Mouse (Mus musculus) brain, embryonic 14.5 days (tissue): ENCODE data around the gene Ifna2. TPM values are rescaled to one million over a fixed set of nuclear protein-coding genes. Genes with fewer than 3 reads are reported as not detected.

Experiments used
- DNase-seq: peaks from one replicate; pipeline ENCODE4 v3.0.0-alpha.2; 2011; ENCODE audit warnings: low read depth
- CTCF ChIP-seq: fragments of 200-500 bp; IDR thresholded peaks from 2 replicates; pipeline ENCODE4 v1.5.1; 2012; ENCODE audit warnings: inconsistent platforms, mild to moderate bottlenecking, moderate library complexity, borderline replicate concordance; ENCODE audit not compliant: insufficient read depth, insufficient read length; ENCODE audit errors: extremely low read depth
- POLR2A ChIP-seq: fragments of 200-500 bp; IDR thresholded peaks from 2 replicates; pipeline ENCODE4 v1.6.1; 2012; ENCODE audit warnings: mild to moderate bottlenecking, inconsistent platforms, borderline replicate concordance; ENCODE audit not compliant: poor library complexity, insufficient read depth, insufficient read length, severe bottlenecking; ENCODE audit errors: extremely low read depth
- polyA plus RNA-seq: library from polyadenylated mRNA; depleted of rRNA; stranded (reverse); fragments of >200 nt; gene quantifications from 2 replicates; pipeline ENCODE4 v1.2.3, GENCODE M21; 2012; rRNA removed

The Ifna2 gene
- polyA plus RNA-seq, result not detected in 2 replicates

DNA sequence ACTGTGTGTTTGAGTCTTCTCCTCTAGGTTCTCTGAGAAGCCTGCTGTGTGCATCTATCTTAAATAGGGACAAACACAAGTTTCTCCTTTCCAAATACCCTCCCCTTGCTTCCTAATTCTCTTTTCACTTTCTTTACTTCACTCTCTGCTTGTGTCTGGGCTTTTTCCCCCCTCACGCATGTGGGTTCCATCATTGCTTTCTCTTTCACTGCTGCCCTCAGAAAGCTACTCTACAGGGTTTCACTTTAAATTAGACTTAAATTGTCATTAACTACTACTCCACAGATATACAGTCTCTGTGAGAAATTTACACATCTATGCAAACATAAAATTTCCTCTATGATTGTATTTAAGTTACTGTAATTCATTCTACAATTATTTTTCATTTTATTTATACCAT is at the start of gene Ifna2:
Ifna2 (minus strand) TSS at position 101 of the 400 bp plus-strand sequence.
- TF ChIP-seq POLR2A, result no peak
- TF ChIP-seq CTCF, result no peak
- no peak for DNase-seq

DNA sequence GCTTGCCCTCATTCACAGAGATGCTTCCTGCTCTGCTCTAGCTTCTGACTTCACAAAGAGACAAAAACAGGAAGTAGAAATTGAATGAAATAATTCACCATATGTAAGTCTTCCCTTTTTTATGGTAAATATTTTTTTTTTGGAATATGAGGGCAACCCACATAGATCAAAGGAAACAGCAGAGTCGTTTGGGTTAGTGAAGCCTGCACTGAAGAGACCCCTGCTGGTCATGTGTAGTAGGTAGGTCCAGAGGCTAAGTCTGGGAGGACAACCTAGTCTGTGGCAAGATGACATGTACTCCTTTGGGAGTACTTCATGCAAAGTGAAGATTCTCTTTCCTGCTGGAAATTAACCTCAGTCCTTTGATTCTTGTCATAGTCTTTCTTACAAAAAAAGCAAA is 43.6 kb upstream of the Ifna2 start:
- peak; percentile 40 for DNase-seq
- no peak for TF ChIP-seq POLR2A
- TF ChIP-seq CTCF, result peak; percentile 49; the same call in 1 of the 2 replicates

DNA sequence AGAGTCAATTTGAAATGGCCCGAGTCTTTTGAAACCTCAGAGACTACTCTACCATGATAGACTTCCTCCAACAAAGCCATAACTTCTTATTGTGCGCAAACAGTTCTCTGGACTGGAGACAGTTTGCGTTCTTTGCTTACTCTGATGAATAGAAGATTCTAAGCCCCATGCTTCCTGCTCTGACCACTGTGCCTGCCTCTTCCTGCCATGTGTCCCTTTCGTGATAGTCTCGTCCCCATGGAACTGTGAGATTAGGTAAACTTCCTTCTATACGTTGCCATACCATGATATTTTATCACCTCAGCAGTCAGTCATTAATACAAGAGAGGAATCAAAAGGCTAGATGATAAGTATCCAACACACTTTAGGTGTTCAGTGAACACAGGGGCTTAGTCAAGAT is 43.0 kb upstream of the Ifna2 start:
- no peak for DNase-seq
- no peak for TF ChIP-seq POLR2A
- TF ChIP-seq CTCF, result no peak

DNA sequence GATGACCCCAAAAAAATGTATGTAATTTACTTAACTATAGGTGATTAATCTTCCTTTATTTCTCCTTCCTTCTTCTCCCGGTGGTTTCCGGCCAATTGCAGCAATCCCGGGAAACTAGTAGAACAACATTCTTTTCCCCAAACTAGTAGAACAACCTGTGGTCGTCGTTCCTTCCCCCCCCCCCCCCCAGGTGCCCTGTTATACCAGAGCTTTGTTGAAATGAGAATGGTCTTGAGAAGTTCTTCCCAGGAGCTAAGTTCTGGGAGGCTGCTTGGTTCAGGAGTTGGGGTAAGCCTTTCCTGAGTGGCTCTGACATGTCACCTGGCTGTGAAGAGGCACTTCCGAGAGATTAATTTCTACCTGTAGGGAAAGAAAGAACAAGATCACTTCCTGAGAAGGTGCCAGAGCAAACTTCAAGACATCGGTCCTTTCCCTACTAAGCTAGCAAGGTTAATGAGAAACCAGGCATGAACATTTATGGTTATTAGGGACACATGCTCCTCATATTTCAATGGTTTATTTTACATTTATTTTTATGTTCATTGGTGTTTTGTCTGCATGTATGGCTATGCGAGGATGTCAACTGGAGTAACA is 39.9 kb upstream of the Ifna2 start:
- TF ChIP-seq CTCF (no peak), POLR2A (no peak)
- no peak for DNase-seq

DNA sequence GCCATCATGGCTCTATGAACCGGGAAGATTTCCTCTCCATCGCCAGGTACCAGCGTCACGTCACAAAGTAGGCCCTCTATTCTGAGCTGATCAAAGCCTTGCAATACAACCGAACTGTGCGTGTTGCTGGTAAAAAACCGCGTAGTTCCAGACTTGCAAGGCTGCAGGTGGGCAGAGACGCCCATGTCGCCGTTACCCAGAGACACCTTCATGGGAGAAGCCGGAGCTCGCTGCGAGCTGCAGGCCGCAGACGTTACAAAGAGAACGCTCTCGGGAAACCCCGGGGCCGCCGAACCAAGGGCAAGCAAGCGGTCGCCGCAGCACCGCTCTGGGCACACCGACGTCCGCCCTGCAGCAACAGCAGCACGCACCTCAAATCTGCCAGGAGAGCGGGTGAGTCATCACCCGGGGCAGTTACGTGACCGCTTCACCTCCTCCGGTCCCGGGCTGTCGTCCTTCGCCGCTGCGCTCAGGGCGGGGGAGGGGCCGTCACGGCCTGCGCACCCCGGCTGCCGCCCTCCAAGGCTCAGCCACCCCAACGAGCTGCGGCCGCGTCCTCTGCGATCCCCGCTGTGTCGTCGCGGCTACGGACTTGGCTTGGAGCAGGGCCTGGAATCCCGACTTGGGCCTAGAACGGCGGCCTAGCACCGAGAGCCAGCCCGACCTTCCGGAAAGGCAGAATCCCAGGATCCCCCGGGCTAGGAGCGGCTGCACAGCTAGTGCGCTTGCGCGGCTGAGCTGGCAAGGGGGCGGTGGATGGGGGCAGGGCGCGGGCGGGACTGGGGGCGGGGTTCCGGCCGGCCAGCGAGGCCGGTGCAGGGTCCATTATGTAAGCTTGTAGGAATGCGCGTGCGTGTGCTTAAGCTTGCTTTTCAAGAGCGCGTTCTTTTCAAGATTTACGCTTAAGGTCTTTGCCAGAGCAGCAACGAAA is 38.3 kb upstream of the Ifna2 start, which contains the start of the genes Gm26566 and Klhl9:
Gm26566 (plus strand) TSS at position 15 of the 931 bp plus-strand sequence.
Klhl9 (minus strand) TSS at position 675 of the 931 bp plus-strand sequence.
- TF ChIP-seq CTCF (no peak), POLR2A (peak; percentile 65; the same call in 1 of the 2 replicates)
- peak; percentile 98 for DNase-seq

DNA sequence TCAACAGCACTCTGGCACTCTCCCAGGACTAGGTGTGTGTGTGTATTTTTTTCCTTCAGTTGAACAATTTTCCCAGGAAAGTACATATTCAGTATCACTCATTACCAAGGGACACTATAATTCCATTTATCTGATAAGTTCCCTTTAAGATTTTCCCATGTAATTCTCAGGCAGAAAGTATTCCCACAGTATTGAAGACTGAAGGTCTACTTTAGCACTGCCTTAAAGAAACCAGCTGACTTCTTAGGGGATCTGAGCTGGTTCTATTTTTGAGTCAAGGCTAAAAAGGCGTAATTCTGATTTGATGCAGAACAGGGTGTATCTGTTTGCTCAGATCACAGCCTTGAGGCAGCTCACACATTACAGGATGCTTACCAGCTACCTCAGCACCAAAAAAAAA is 35.0 kb upstream of the Ifna2 start:
- DNase-seq, result no peak
- TF ChIP-seq POLR2A, result no peak
- TF ChIP-seq CTCF, result no peak

DNA sequence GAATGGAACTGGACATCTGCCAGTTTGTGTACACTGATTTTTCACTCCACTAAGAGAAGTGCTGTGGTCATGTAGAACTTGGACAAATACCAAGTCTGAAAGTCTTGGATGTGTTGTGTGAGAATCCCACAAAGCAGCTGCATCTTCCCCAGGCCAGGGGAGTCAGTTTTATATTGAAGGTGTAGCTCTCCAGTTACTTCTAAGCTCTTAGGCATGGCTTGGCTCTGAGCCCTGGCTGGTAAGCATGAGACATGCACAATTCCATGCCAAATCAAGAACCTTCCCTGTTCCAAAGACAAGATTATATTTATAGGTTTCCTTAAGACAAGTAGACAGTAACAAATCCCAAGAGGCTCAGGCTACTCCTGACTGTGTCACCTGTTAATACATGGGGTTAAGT is 31.3 kb upstream of the Ifna2 start:
- TF ChIP-seq POLR2A (no peak), CTCF (no peak)
- peak; percentile 29 for DNase-seq

DNA sequence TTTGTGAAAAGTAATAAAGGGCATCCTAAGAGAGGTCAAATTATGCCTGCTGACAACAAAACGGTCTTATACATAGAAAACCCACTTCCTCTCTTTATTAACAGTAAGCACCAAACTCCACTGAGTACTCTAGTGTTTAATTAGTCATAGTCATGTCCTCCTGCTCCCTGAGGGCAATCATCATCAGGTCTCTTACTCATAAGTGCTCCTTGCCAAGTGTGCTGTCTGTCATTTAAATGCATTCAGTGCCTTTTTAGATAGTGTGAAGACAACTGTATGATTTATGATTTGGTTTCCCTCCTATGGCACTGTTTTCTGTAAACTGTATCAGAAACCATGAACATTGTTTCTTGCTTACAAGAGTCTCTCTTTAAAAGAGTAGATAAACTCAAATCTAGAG is 30.6 kb upstream of the Ifna2 start:
- TF ChIP-seq POLR2A (no peak), CTCF (no peak)
- no peak for DNase-seq

DNA sequence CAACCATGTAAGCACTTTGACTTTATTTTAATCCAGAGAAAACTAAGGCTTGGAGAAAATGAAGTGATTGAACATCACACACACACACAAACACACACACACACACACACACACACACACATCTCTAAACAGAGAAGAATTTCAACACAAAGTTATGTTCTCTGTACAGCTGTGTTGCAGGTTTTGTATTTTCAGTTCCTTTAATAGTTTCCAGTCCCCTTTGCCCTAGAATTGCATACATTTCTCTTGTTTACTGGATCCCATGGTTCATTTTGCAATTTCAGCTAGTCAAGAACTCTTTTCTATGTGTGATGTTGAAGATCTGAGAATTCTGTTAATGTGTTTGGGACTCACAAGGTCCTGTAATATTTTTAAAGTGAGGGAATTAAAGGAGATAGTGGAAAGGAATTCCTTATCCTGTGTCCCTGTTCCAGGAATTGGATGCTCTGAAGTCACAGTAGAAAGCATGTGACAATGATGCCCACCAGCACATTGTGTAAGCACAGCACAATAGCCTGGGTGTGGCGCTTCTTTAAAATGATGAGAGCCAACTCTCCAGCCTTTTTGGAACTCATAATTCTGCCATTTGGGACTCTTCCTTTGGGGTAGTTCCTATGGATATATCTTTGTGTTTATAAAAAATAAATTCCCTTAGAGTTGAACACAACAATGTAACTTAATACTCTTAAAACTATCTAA is 23.6 kb upstream of the Ifna2 start:
- no peak for DNase-seq
- TF ChIP-seq POLR2A, result no peak
- no peak for TF ChIP-seq CTCF

DNA sequence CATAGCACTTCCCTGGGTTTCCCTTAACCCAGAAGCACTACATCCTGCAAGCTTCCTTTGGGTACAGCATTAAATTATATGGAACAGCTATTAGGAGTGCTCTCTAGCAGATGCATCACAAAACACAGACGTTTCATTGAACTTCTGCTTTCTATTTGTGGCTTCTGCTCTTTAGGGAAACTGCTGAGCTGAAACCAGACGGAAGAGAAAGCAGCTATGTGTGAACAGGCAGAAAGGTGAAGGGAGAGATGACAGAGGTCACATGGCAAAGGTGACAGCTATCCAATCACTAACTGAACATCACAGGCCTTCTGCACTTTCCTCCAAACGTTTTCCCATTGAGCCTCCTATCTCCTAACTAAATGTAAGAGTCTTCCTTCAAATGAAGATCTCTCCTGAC is 22.2 kb upstream of the Ifna2 start:
- no peak for DNase-seq
- TF ChIP-seq CTCF (no peak), POLR2A (no peak)

DNA sequence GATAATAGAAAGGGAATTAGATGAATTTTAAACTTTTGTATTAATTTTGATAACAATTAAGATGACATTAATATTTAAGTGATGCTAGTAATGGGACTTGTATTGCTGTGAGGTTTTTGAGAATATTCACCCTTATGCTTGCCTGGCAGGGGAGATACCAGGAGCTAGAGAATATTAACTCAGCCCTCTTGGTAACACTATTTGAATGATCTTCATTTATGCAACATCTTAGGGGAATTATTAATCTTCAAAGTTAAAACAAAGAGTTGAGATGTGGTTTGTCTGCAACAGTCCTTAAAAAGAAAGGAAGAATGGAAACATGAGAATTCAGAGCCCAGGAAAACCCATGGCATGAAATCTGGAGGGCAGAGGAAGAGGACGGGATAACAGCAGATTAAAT is 15.6 kb upstream of the Ifna2 start:
- TF ChIP-seq CTCF, result no peak
- no peak for TF ChIP-seq POLR2A
- DNase-seq, result no peak
